Mouse (Mus musculus): ENCODE results near the gene Kif5c.

Gene Kif5c

GRCm38 (mm10) chr2:49744251-49745093, 125.4 kb downstream of the Kif5c start:
- no peak for DNase-seq (ENCODE audit: extremely low read depth, low read depth, low spot score)

- no peak for DNase-seq (ENCODE audit: extremely low read depth, low read depth, low spot score)
Measured at GRCm38 (mm10) chr2:49745094-49745781, 126.1 kb downstream of the Kif5c start.

GRCm38 (mm10) chr2:49746947-49747346, 127.8 kb downstream of the Kif5c start:
- DNase-seq (ENCODE audit: extremely low read depth, low read depth, low spot score) = no peak

GRCm38 (mm10) chr2:49747670-49748069, 128.6 kb downstream of the Kif5c start:
- no peak for DNase-seq (ENCODE audit: extremely low read depth, low read depth, low spot score)

- DNase-seq (ENCODE audit: extremely low read depth, low read depth, low spot score) = no peak
Measured at GRCm38 (mm10) chr2:49748628-49749342, 129.7 kb downstream of the Kif5c start.

GRCm38 (mm10) chr2:49749730-49750576, 130.9 kb downstream of the Kif5c start:
- DNase-seq (ENCODE audit: extremely low read depth, low read depth, low spot score) = no peak

DNA sequence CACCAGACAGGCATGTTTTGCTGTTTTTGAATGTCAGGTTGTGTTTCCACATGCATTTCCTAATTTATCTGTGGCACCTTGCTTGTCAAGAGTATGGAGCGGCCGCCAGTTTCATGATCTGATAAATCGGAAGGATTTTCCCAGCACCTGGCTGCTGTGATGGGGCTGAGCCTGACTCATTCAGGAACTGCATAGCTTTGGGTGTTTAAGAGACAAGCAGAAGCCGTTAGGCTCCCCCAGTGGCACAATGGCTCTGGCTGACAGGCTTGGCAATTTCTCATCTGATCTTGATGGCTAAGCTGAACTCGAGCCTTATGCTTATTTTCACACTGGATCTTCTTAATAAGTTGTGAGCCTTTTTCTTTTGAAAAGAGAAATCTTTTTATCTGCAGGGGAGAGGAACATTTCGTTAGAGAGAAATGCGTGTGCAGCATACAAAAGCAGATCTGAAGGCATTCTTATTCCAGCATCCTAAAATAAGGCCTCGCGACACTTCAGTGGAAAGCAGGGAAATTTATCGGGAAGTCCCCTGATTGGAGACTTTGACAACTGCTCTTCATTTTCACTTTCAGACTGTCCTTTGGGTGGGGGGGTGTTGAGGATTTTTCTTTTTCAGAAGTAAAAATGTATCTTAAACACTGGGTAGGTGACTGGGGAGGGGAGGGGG, 132.6 kb downstream of the Kif5c start:
- DNase-seq (ENCODE audit: extremely low read depth, low read depth, low spot score) = no peak

DNA sequence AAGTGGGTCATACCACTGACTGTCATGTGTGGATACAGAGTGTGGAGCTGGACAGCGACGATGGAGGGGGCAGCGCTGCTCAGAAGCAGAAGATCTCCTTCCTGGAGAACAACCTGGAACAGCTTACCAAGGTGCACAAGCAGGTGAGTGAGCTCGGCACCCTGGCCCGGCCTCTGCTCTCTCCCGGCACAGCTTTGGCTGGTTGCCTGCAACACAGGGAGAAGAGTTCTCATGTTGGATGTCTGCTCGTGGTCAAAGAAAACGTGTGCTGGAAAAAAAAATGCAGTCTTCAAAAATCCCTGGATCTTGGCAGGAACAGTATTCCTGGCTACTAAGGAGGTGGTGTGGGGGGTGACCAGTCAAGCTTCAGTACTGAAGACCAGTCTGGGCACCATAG, 133.1 kb downstream of the Kif5c start:
- DNase-seq (ENCODE audit: extremely low read depth, low read depth, low spot score) = no peak

- DNase-seq (ENCODE audit: extremely low read depth, low read depth, low spot score) = no peak
Measured at GRCm38 (mm10) chr2:49753062-49753461, 134.0 kb downstream of the Kif5c start.

GRCm38 (mm10) chr2:49755054-49755453, 136.0 kb downstream of the Kif5c start:
- DNase-seq (ENCODE audit: extremely low read depth, low read depth, low spot score) = no peak

GRCm38 (mm10) chr2:49757616-49758015, 138.5 kb downstream of the Kif5c start:
- DNase-seq (ENCODE audit: extremely low read depth, low read depth, low spot score) = no peak

DNA sequence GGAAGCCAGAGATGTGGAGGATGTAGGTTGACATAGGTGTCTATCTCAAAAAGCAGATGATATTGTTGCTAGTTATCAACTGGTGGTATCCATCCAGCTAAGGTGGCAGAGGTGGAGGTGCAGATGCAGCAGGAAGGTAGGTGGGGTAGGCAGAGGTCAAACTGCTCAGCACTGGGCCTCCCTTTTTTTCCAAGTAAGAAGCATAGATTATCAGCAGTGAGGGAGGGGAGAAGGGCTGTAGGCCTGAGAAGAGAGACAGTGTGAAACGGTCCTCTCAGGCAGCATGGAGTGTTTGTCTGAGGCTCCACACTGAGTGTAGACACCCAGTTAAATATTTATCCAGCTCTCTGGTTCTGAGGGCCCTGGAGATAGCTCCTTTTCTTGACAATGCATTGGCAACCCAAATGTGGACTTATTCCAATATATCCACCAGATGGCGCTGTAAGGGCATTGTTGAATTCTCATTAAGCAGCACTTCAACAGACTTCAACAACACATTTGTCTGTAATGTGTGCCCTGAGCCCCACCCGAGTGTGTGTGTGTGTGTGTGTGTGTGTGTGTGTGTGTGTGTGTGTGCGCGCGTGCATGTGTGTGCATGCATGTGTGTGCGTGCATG, 145.3 kb downstream of the Kif5c start:
- no peak for DNase-seq (ENCODE audit: extremely low read depth, low read depth, low spot score)

DNA sequence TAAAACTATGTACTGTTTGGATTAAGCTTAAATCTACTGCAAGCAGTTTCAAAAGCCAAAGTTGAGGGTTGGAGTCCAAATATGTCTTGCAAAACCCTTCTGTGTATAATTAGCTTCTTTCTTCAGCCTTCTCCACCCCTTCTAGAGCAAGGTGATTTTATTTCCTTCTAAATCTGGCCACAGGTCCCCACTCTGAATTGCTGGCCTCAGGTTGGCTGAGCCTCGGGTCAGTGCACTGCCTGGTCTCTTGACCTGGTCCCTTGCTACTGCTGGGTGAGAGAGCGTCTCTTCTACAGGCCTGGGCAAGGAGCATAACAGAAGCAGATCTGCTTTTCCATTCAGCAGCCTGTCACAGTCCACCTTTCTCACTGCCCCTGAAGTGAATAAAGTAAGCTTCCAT, 149.8 kb downstream of the Kif5c start:
- no peak for DNase-seq (ENCODE audit: extremely low read depth, low read depth, low spot score)

DNA sequence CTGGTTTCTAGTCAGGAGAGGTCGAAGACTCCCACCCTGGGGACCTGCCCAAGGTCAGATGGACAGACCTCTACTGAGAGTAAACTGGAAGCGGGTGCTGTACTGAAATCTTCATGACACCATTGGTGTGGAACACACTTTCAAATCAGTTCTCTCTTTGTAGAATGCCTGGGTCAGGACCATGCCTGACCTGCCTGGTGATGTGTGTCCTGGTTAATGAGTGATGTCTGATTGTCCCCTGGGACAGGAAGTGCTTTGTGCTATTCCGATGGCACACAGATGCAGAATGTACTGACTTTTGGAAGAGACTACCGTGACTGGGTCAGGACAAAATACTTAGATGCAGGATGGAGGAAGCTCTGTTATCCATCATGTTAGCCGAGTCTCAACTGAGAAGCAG, 151.3 kb downstream of the Kif5c start:
- DNase-seq (ENCODE audit: extremely low read depth, low read depth, low spot score) = no peak

- DNase-seq (ENCODE audit: extremely low read depth, low read depth, low spot score) = no peak
Measured at GRCm38 (mm10) chr2:49771172-49771571, 152.1 kb downstream of the Kif5c start.

DNA sequence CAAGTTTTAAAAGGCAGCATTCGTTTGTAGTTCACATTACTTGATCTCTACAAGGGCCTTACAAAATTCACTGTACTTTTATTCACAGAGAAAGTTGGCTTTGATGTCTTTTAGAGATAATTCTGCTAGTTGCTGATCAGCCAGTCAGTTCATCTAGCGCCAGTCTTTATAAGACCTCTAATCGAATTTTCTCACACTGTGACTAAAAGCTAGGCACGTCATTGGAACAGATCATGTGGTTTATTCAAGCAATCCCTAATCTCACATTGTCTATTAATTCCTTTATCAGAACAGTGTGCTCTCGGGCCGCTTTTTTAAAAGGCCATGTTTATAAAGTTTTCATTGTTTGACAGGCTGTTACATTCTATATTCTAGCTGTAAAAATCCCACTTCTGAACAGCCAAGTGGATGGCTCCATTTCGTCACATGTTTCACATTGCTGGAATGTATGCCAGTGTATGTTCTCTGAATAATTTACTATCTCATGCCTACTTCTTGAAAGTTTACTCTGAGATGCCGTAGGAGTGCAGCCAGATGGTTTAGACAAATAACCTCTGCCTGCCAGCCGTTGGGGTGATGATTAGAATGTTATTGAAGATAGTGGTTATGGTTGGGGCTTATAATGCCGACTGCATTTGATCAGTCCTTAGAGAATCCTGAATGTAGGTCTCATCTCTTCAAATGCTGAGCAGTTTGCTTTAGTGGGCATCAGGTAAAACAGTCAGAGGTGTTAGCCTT, 154.3 kb downstream of the Kif5c start:
- no peak for DNase-seq (ENCODE audit: extremely low read depth, low read depth, low spot score)

DNA sequence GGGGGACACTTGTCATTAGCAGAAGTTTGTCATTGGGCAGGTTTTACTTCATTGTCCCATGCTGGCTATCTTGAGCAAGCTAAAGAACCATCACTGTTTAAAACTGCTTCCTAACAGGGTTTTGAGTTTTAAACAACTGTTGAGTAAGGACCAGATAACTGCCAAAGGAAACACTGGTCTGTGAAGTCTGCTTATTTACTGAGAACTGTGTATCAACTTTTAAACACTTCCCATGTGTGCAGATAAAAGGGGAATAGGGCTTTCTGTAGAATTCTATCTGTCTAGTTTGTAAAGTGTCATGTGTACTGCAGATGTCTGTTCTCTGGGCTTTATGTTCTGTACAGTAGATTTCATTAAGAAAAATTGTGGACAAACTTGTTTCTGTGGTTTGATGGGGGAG, 155.1 kb downstream of the Kif5c start:
- DNase-seq (ENCODE audit: extremely low read depth, low read depth, low spot score) = no peak

DNA sequence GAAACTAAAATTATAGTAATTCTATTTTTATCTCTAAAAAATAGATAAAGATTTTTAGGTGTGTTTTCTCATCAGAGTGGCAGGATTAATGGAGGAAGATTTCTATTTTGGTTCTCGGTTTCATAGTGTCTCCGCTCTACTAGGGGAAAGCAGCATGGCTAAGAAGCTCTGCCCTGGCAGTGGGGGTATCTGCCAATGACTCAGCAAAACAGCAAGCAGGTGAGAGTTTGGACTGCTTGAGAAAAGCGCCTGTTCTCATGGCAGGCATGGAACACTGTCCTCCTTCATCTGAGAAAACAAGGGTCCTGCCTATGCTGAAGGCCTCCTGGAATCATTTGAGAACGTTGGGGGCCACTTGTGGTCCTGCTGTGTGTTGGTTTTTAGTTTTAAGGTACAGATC, 156.1 kb downstream of the Kif5c start:
- DNase-seq (ENCODE audit: extremely low read depth, low read depth, low spot score) = no peak

DNA sequence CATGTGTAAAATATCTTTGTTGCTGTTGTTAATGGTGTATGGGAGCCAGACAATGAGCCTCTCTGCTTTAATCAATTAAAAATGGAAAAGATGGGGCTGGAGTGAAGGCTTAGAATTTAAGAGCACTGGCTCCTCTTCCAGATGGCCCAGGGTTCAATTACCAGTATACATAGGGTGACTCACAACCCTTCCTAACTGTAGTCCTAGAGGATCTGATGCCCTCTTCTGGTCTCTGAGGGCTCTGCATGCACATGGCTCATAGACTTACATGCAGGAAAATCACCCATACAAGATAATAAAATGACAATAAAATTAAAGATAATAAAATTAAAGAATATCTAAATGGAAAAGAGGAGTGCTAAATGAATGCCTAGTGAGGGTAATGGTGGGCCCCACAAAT, 156.6 kb downstream of the Kif5c start:
- no peak for DNase-seq (ENCODE audit: extremely low read depth, low read depth, low spot score)
